Mouse (Mus musculus): ENCODE results near the gene Gucy1b2. TPM values are rescaled to one million over a fixed set of nuclear protein-coding genes. Genes with fewer than 3 reads are reported as not detected.

Gucy1b2 gene
- total and polyA plus RNA-seq, 3 experiments = 0.04 to 0.13 TPM; not detected in 1

DNA sequence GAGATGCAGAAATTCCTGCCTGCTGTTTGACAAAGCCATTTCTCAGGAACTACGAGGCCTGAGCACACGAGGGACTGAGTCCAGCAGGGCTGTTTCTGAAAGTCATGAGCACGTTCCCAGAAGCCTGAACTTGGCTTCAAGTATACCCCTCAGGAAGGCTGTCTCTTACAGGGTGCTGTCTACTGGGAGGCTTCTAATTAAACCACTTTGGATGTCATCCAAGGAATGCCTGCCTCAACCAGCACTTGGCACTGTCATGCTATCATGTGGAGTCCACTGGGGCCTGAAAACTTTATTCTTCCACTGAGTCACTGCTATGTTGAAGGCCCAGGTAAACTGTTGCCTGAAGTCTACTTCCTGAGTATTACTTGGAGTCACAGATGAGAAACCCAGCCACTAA is 2.0 kb downstream of the Gucy1b2 start:
- TF ChIP-seq EP300 (IDR thresholded peaks at IDR 0.05; ENCODE audit: insufficient read depth, low read depth, low read length) (no peak), CTCF (IDR thresholded peaks at IDR 0.05) (no peak), POLR2A (IDR thresholded peaks at IDR 0.05; ENCODE audit: insufficient read depth, low read depth, low read length) (no peak)
- H3K27me3 ChIP-seq (ENCODE audit: control insufficient read depth, insufficient read depth, low read length) = no peaks in the 10 kb centered on the region
- intact Hi-C loops (cut with DNase I) = loop anchor here (10.0 kb wide), 1 partner anchor 799 kb away; no protein-coding TSS in a partner anchor
- DNase-seq = no peak
- no peak overlapping the region for H3K9ac ChIP-seq (ENCODE audit: low read depth, low read length)
- WGBS = 32% methylated on average over 3 of the region's 3 CpGs
- H3K27ac ChIP-seq = no peak overlapping the region
- H3K36me3 ChIP-seq (ENCODE audit: control insufficient read depth, insufficient read depth, low read length) = no peaks in the 10 kb centered on the region
- no peak overlapping the region for H3K4me3 ChIP-seq
- no peaks in the 10 kb centered on the region; the same call in 1 of the 2 replicates for H3K4me1 ChIP-seq (ENCODE audit: control insufficient read depth, insufficient read depth, low read length)
- no peaks in the 10 kb centered on the region for H3K79me2 ChIP-seq (replicated peaks; ENCODE audit: control insufficient read depth, insufficient read depth, low read length)

- Histone ChIP-seq H3K27me3 (ENCODE audit: control insufficient read depth, insufficient read depth, low read length) (no peaks in the 10 kb centered on the region), H3K9ac (ENCODE audit: low read depth, low read length) (no peak overlapping the region), H3K4me3 (no peak overlapping the region), H3K27ac (no peak overlapping the region), H3K79me2 (replicated peaks; ENCODE audit: control insufficient read depth, insufficient read depth, low read length) (no peaks in the 10 kb centered on the region), H3K36me3 (ENCODE audit: control insufficient read depth, insufficient read depth, low read length) (no peaks in the 10 kb centered on the region), H3K4me1 (ENCODE audit: control insufficient read depth, insufficient read depth, low read length) (no peaks in the 10 kb centered on the region; the same call in 1 of the 2 replicates)
- 79% methylated on average over 11 of the region's 11 CpGs for WGBS
- intact Hi-C loops (cut with DNase I) = loop anchor here (10.0 kb wide), 1 partner anchor 798 kb away; no protein-coding TSS in a partner anchor
- no peak for DNase-seq
- TF ChIP-seq CTCF (IDR thresholded peaks at IDR 0.05) (no peak), POLR2A (IDR thresholded peaks at IDR 0.05; ENCODE audit: insufficient read depth, low read depth, low read length) (no peak), EP300 (IDR thresholded peaks at IDR 0.05; ENCODE audit: insufficient read depth, low read depth, low read length) (no peak)
Measured at GRCm38 (mm10) chr14:62453276-62453675, 2.8 kb downstream of the Gucy1b2 start.

GRCm38 (mm10) chr14:62450706-62451105 is 5.4 kb downstream of the Gucy1b2 start:
- Histone ChIP-seq H3K27ac (no peak overlapping the region), H3K27me3 (ENCODE audit: control insufficient read depth, insufficient read depth, low read length) (no peaks in the 10 kb centered on the region), H3K79me2 (replicated peaks; ENCODE audit: control insufficient read depth, insufficient read depth, low read length) (no peaks in the 10 kb centered on the region), H3K36me3 (ENCODE audit: control insufficient read depth, insufficient read depth, low read length) (no peaks in the 10 kb centered on the region), H3K4me1 (ENCODE audit: control insufficient read depth, insufficient read depth, low read length) (no peaks in the 10 kb centered on the region; the same call in 1 of the 2 replicates), H3K4me3 (no peak overlapping the region), H3K9ac (ENCODE audit: low read depth, low read length) (no peak overlapping the region)
- intact Hi-C loops (cut with DNase I) = loop anchor here (10.0 kb wide), 1 partner anchor 796 kb away; no protein-coding TSS in a partner anchor
- 55% methylated on average over 1 of the region's 1 CpGs for WGBS
- TF ChIP-seq CTCF (IDR thresholded peaks at IDR 0.05) = no peak
- no peak for TF ChIP-seq POLR2A (IDR thresholded peaks at IDR 0.05; ENCODE audit: insufficient read depth, low read depth, low read length)
- TF ChIP-seq EP300 (IDR thresholded peaks at IDR 0.05; ENCODE audit: insufficient read depth, low read depth, low read length) = no peak
- DNase-seq = peak in 1 of 2 experiments; percentile 42

DNA sequence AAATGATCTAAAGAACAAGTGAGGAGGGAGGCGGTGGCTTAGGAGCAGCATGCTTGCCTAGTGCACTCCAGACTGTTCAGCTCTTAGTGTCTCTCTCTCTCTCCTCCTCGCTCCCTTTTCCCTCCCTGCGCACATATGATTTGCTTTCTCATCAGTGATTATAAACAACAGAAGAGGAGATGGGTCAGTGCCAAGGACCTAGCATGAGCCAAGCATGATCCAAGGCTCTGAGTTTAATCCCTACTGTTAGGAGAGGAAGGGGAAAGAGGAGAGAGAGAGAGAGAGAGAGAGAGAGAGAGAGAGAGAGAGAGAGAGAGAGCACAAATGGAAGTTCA is 8.9 kb downstream of the Gucy1b2 start:
- WGBS = 76% methylated on average over 3 of the region's 3 CpGs
- intact Hi-C loops (cut with DNase I) = no loop called here
- no peak overlapping the region for H3K4me3 ChIP-seq

GRCm38 (mm10) chr14:62446385-62447213 is 9.5 kb downstream of the Gucy1b2 start:
- Histone ChIP-seq H3K27ac (no peak overlapping the region), H3K4me3 (no peak overlapping the region), H3K79me2 (replicated peaks; ENCODE audit: control insufficient read depth, insufficient read depth, low read length) (no peaks in the 10 kb centered on the region), H3K27me3 (ENCODE audit: control insufficient read depth, insufficient read depth, low read length) (no peaks in the 10 kb centered on the region), H3K4me1 (ENCODE audit: control insufficient read depth, insufficient read depth, low read length) (no peaks in the 10 kb centered on the region; the same call in 1 of the 2 replicates), H3K36me3 (ENCODE audit: control insufficient read depth, insufficient read depth, low read length) (no peaks in the 10 kb centered on the region), H3K9ac (ENCODE audit: low read depth, low read length) (no peak overlapping the region)
- intact Hi-C loops (cut with DNase I) = no loop called here
- TF ChIP-seq EP300 (IDR thresholded peaks at IDR 0.05; ENCODE audit: insufficient read depth, low read depth, low read length) (no peak), CTCF (IDR thresholded peaks at IDR 0.05) (no peak), POLR2A (IDR thresholded peaks at IDR 0.05; ENCODE audit: insufficient read depth, low read depth, low read length) (no peak)
- 68% methylated on average over 7 of the region's 7 CpGs for WGBS
- DNase-seq = no peak

More for the DNA sequence above, 8.9 kb downstream of the Gucy1b2 start:
- H3K79me2 ChIP-seq (replicated peaks; ENCODE audit: control insufficient read depth, insufficient read depth, low read length) = no peaks in the 10 kb centered on the region
- H3K9ac ChIP-seq (ENCODE audit: low read depth, low read length) = no peak overlapping the region
- no peak overlapping the region for H3K27ac ChIP-seq
- DNase-seq = no peak
- no peaks in the 10 kb centered on the region for H3K36me3 ChIP-seq (ENCODE audit: control insufficient read depth, insufficient read depth, low read length)
- no peaks in the 10 kb centered on the region; the same call in 1 of the 2 replicates for H3K4me1 ChIP-seq (ENCODE audit: control insufficient read depth, insufficient read depth, low read length)
- H3K27me3 ChIP-seq (ENCODE audit: control insufficient read depth, insufficient read depth, low read length) = no peaks in the 10 kb centered on the region
- no peak for TF ChIP-seq CTCF (IDR thresholded peaks at IDR 0.05)
- TF ChIP-seq EP300 (IDR thresholded peaks at IDR 0.05; ENCODE audit: insufficient read depth, low read depth, low read length) = no peak
- TF ChIP-seq POLR2A (IDR thresholded peaks at IDR 0.05; ENCODE audit: insufficient read depth, low read depth, low read length) = no peak

GRCm38 (mm10) chr14:62443840-62444430 is 12.2 kb downstream of the Gucy1b2 start:
- intact Hi-C loops (cut with DNase I) = no loop called here
- Histone ChIP-seq H3K4me3 (no peak overlapping the region), H3K36me3 (ENCODE audit: control insufficient read depth, insufficient read depth, low read length) (no peaks in the 10 kb centered on the region), H3K27me3 (ENCODE audit: control insufficient read depth, insufficient read depth, low read length) (no peaks in the 10 kb centered on the region), H3K9ac (ENCODE audit: low read depth, low read length) (no peak overlapping the region), H3K27ac (no peak overlapping the region), H3K4me1 (ENCODE audit: control insufficient read depth, insufficient read depth, low read length) (no peaks in the 10 kb centered on the region), H3K79me2 (replicated peaks; ENCODE audit: control insufficient read depth, insufficient read depth, low read length) (no peaks in the 10 kb centered on the region)
- no peak for DNase-seq
- TF ChIP-seq CTCF (IDR thresholded peaks at IDR 0.05) (no peak), POLR2A (IDR thresholded peaks at IDR 0.05; ENCODE audit: insufficient read depth, low read depth, low read length) (no peak), EP300 (IDR thresholded peaks at IDR 0.05; ENCODE audit: insufficient read depth, low read depth, low read length) (no peak)
- 74% methylated on average over 6 of the region's 6 CpGs for WGBS
